Mouse (Mus musculus): Measurements from ENCODE around the gene Mettl27. TPM values are rescaled to one million over a fixed set of nuclear protein-coding genes. Genes with fewer than 3 reads are reported as not detected.

Gene Mettl27
- total and polyA plus RNA-seq, 2 experiments from 2014 or later: 8.3 to 9.4 TPM

DNA sequence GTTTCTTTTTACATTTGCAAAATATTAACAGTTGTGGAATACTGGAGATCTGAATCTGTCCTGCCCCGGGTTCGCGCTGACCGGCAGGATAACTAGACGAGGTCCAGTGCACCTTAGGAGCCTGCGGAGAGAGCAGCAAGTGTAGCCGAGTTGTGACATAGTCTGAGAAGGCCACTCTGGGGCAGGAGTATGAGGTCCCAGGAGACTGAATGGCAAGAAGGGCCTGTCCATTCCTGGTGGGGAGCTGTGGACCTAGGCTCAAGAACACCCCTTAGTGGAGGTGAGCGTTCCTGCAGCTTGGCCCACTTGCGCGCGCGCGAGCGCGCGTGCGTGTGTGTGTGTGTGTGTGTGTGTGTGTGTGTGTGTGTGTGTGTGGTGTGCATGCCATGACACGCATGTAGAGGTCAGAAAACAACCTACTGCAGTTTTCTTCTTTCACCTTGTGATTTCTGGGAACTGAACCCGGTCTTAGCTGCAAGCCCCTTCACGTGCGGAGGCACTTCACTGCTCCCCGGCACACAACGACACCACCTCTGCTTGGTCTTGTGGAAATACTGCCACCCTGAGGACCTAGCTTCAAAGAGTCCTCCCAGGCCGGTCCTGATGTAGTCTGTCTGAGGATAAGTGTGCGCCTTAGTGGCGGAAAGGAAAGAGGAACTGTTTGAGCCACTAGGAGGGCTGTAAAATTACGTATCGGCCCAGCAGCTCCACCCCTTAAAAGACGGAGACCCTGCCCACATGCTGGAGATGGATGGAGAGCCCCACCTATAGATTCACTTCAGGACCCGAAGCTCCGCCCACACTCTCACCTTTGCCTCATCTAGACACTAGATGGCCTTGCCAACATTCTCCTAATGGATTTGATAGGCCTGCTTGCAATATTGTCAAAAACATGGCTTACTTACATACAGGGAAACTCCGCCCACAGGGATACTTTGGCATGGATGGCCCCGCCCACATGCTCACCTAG, 34.0 kb downstream of the Mettl27 start:
- 7% methylated on average over 33 of the region's 33 CpGs for WGBS
- peak; percentile 47; the same call in 1 of the 2 replicates for ATAC-seq (ENCODE audit: insufficient read depth, low read depth)
- no peak for TF ChIP-seq EP300 (IDR thresholded peaks at IDR 0.05; ENCODE audit: low read depth)
- TF ChIP-seq CTCF (IDR thresholded peaks at IDR 0.05; ENCODE audit: low read depth): peak; percentile 41
- Histone ChIP-seq H3K4me3 (ENCODE audit: low read depth, low read length) (peak overlapping the region; percentile 22), H3K27ac (ENCODE audit: low read depth) (no peak overlapping the region), H3K4me2 (ENCODE audit: low read depth, low read length) (peak overlapping the region; percentile 53), H3K9ac (replicated peaks; ENCODE audit: low read depth, low read length) (no peak overlapping the region), H3K27me3 (ENCODE audit: control insufficient read depth, insufficient read depth, low read length) (peaks cover 16% of the 10 kb centered on the region), H3K9me3 (replicated peaks; ENCODE audit: control insufficient read depth, low read length) (no peaks in the 10 kb centered on the region), H3K36me3 (replicated peaks; ENCODE audit: control insufficient read depth, insufficient read depth, low read length) (no peaks in the 10 kb centered on the region), H3K4me1 (ENCODE audit: control insufficient read depth, insufficient read depth) (peaks cover 7% of the 10 kb centered on the region; the same call in 1 of the 2 replicates)
- peak; percentile 43 for DNase-seq (ENCODE audit: low spot score)

DNA sequence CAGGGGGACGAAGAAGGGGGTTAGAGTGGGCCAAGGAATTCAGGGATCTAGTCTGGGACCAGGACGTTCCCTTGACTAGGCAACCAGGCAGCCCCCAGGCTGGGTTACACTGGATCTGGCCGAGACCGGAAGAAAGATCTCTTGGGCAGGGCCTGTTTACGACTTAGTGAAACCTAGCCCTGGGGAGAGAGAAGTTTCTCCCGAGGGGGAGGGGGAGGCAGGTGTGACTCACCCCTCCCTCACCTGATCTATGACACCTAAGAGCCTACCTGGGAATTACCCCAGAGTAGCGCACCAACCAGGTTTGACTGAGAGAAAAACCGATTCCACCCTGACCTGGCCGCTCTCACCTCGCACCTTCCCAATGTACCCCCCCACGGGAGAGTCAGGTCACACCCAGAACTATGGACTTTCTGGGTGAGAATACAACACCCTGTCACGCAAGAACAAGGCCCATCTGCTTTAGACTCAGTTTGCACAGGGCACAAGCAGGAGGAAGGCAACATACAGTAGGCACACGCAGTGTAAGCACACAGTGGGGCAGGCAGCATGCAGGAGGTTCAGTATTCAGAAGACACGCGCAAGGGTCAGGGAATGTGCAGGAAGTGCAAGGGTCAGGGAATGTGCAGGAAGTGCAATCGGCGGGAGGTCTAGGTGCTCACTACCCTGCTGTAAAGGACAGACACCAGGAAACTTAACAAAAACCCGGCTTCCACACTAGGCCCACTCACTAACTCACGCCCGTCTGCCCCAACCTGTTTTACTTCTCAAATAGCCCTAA, 35.2 kb downstream of the Mettl27 start:
- ATAC-seq (ENCODE audit: insufficient read depth, low read depth): no peak

DNA sequence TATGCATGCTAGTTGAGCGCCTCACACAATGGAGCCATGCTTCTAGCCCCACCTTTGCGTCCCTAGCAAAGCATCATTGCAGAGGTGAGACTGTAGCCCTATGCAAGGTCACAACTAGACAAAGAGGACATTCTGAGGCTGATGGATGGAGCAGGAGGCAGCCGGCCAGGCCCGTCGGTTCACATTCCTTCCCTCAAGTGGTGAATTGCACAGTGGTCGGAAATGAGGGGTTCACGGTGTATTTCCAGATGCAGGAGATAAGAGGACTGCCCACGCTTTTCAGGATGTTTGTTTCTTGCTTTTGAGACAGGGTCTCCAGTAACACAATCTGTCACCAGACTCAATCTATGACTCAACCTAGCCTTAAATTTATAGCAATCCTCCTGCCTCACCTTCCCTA, 38.5 kb downstream of the Mettl27 start:
- Histone ChIP-seq H3K36me3 (replicated peaks; ENCODE audit: control insufficient read depth, insufficient read depth, low read length) (no peaks in the 10 kb centered on the region), H3K27me3 (ENCODE audit: control insufficient read depth, insufficient read depth, low read length) (peaks cover 16% of the 10 kb centered on the region), H3K4me3 (ENCODE audit: low read depth, low read length) (no peak overlapping the region), H3K27ac (ENCODE audit: low read depth) (no peak overlapping the region), H3K4me1 (ENCODE audit: control insufficient read depth, insufficient read depth) (peaks cover 10% of the 10 kb centered on the region; the same call in 1 of the 2 replicates), H3K9me3 (replicated peaks; ENCODE audit: control insufficient read depth, low read length) (no peaks in the 10 kb centered on the region), H3K9ac (replicated peaks; ENCODE audit: low read depth, low read length) (no peak overlapping the region), H3K4me2 (ENCODE audit: low read depth, low read length) (no peak overlapping the region)
- ATAC-seq (ENCODE audit: insufficient read depth, low read depth) (no peak), DNase-seq (ENCODE audit: low spot score) (no peak)
- no peak for TF ChIP-seq EP300 (IDR thresholded peaks at IDR 0.05; ENCODE audit: low read depth)
- no peak for TF ChIP-seq CTCF (IDR thresholded peaks at IDR 0.05; ENCODE audit: low read depth)
- 40% methylated on average over 8 of the region's 8 CpGs for WGBS

More for the DNA sequence above, 35.2 kb downstream of the Mettl27 start:
- Histone ChIP-seq H3K36me3 (replicated peaks; ENCODE audit: control insufficient read depth, insufficient read depth, low read length) (no peaks in the 10 kb centered on the region), H3K4me2 (ENCODE audit: low read depth, low read length) (no peak overlapping the region), H3K9ac (replicated peaks; ENCODE audit: low read depth, low read length) (no peak overlapping the region), H3K9me3 (replicated peaks; ENCODE audit: control insufficient read depth, low read length) (no peaks in the 10 kb centered on the region), H3K27ac (ENCODE audit: low read depth) (no peak overlapping the region), H3K27me3 (ENCODE audit: control insufficient read depth, insufficient read depth, low read length) (peaks cover 16% of the 10 kb centered on the region), H3K4me1 (ENCODE audit: control insufficient read depth, insufficient read depth) (peaks cover 7% of the 10 kb centered on the region; the same call in 1 of the 2 replicates), H3K4me3 (ENCODE audit: low read depth, low read length) (no peak overlapping the region)
- no peak for DNase-seq (ENCODE audit: low spot score)
- WGBS: 75% methylated on average over 20 of the region's 20 CpGs
- TF ChIP-seq EP300 (IDR thresholded peaks at IDR 0.05; ENCODE audit: low read depth): no peak
- no peak for TF ChIP-seq CTCF (IDR thresholded peaks at IDR 0.05; ENCODE audit: low read depth)

DNA sequence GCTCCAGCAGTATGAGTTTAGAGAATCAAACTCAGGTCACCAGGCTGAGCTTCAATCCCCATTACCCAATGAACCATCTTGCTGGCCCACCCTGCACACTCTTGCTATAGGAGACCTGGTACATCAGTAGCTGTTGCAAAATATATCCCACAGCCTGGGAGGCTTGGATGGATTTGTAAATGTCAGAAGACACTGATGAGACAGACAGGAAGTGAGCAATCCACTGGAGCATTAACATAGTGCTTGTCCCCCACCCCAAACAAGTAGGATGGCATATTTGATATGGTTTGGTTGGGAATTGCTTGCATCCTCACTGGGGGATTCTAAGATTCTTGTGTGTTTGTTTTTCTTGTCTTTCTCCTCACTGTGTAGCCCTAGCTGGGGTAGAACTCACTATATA, 40.9 kb downstream of the Mettl27 start:
- H3K4me3 ChIP-seq (ENCODE audit: low read depth, low read length): no peak overlapping the region
- H3K36me3 ChIP-seq (replicated peaks; ENCODE audit: control insufficient read depth, insufficient read depth, low read length): no peaks in the 10 kb centered on the region
- H3K9ac ChIP-seq (replicated peaks; ENCODE audit: low read depth, low read length): no peak overlapping the region
- no peak for DNase-seq (ENCODE audit: low spot score)
- peaks cover 4% of the 10 kb centered on the region; the same call in 1 of the 2 replicates for H3K4me1 ChIP-seq (ENCODE audit: control insufficient read depth, insufficient read depth)
- no peak for ATAC-seq (ENCODE audit: insufficient read depth, low read depth)
- H3K27ac ChIP-seq (ENCODE audit: low read depth): no peak overlapping the region
- no peak overlapping the region for H3K4me2 ChIP-seq (ENCODE audit: low read depth, low read length)
- no peaks in the 10 kb centered on the region for H3K27me3 ChIP-seq (ENCODE audit: control insufficient read depth, insufficient read depth, low read length)
- H3K9me3 ChIP-seq (replicated peaks; ENCODE audit: control insufficient read depth, low read length): no peaks in the 10 kb centered on the region
- TF ChIP-seq EP300 (IDR thresholded peaks at IDR 0.05; ENCODE audit: low read depth) (no peak), CTCF (IDR thresholded peaks at IDR 0.05; ENCODE audit: low read depth) (no peak)

GRCm38 (mm10) chr5:134973526-134973925, 41.4 kb downstream of the Mettl27 start:
- DNase-seq (ENCODE audit: low spot score) (no peak), ATAC-seq (ENCODE audit: insufficient read depth, low read depth) (no peak)
- TF ChIP-seq CTCF (IDR thresholded peaks at IDR 0.05; ENCODE audit: low read depth) (no peak), EP300 (IDR thresholded peaks at IDR 0.05; ENCODE audit: low read depth) (no peak)
- H3K36me3 ChIP-seq (replicated peaks; ENCODE audit: control insufficient read depth, insufficient read depth, low read length): no peaks in the 10 kb centered on the region
- H3K4me2 ChIP-seq (ENCODE audit: low read depth, low read length): no peak overlapping the region
- no peaks in the 10 kb centered on the region for H3K27me3 ChIP-seq (ENCODE audit: control insufficient read depth, insufficient read depth, low read length)
- H3K9ac ChIP-seq (replicated peaks; ENCODE audit: low read depth, low read length): no peak overlapping the region
- H3K4me3 ChIP-seq (ENCODE audit: low read depth, low read length): no peak overlapping the region
- H3K27ac ChIP-seq (ENCODE audit: low read depth): no peak overlapping the region
- peaks cover 4% of the 10 kb centered on the region; the same call in 1 of the 2 replicates for H3K4me1 ChIP-seq (ENCODE audit: control insufficient read depth, insufficient read depth)
- H3K9me3 ChIP-seq (replicated peaks; ENCODE audit: control insufficient read depth, low read length): no peaks in the 10 kb centered on the region
- WGBS: 75% methylated on average over 7 of the region's 7 CpGs

Data from heart, postnatal 0 days (tissue).